Mouse (Mus musculus): ENCODE measurements around the gene Tmem116. TPM values are rescaled to one million over a fixed set of nuclear protein-coding genes. Genes with fewer than 3 reads are reported as not detected.
"Not testable (repeated sequence)": the region's sequence is repeated elsewhere in the genome, so short reads cannot be mapped to it uniquely, and the experiment has no call there.

Tmem116 gene
- polyA plus RNA-seq, 1 experiment from 2014 or later: 4.3 TPM

DNA sequence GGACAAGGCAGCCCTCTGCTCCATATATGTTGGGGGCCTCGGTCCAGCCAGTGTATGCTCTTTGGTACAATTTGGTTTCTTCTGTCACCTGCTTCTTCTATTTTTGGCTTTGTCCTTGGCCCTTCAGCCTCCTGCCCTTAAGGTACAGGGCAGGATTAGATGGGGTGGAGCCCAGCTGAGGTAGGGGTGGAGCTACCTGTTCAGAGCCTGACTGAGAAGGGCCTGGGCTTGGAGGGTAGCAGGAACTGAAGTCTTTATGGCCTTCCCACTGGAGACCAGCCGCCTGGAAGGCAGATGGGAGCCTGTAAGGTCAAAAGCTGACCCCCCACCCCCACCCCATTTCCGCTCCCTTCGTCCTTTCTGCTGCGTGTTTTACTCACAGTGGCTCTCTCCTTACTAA is 11.3 kb downstream of the Tmem116 start:
- Histone ChIP-seq H3K27ac (no peak overlapping the region), H3K4me1 (replicated peaks) (peaks cover 5% of the 10 kb centered on the region), H3K36me3 (no peaks in the 10 kb centered on the region), H3K9me3 (replicated peaks) (no peaks in the 10 kb centered on the region), H3K4me3 (no peak overlapping the region), H3K27me3 (no peaks in the 10 kb centered on the region), H3K4me2 (no peak overlapping the region), H3K9ac (no peak overlapping the region)
- no peak for ATAC-seq (replicated peaks; ENCODE audit: insufficient number of reproducible peaks, insufficient read depth, low FRiP score, low read depth)
- WGBS: 63% methylated on average over 5 of the region's 5 CpGs

GRCm38 (mm10) chr5:121463601-121464250 is 12.0 kb downstream of the Tmem116 start:
- Histone ChIP-seq H3K9ac (no peak overlapping the region), H3K4me2 (no peak overlapping the region), H3K36me3 (no peaks in the 10 kb centered on the region), H3K4me3 (no peak overlapping the region), H3K27ac (no peak overlapping the region), H3K4me1 (replicated peaks) (peaks cover 5% of the 10 kb centered on the region), H3K27me3 (no peaks in the 10 kb centered on the region), H3K9me3 (replicated peaks) (no peaks in the 10 kb centered on the region)
- ATAC-seq (replicated peaks; ENCODE audit: insufficient number of reproducible peaks, insufficient read depth, low FRiP score, low read depth): no peak
- 62% methylated on average over 5 of the region's 5 CpGs for WGBS

DNA sequence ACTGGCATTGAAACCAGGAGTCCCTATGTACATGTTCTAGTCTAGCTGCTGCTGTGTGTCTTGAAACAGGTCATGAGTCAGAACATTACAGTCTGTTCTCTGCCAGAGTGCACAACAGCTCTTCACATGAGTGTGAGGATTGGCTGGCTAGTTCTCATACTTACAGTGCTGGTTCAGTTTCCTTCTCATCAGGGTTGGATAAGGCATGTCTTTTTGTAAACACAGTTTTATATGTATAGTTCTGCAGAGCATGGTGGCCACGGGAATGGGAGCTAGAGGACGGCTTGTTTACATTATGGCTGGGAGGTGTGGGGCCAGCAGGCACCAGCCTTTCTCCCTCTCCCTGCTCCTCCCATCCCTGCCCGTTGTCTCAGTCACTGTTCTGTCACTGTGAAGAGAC is 17.9 kb downstream of the Tmem116 start:
- WGBS: 20% methylated on average over 3 of the region's 3 CpGs
- no peaks in the 10 kb centered on the region for H3K27me3 ChIP-seq
- no peak overlapping the region for H3K4me2 ChIP-seq
- no peak overlapping the region for H3K27ac ChIP-seq
- ATAC-seq (replicated peaks; ENCODE audit: insufficient number of reproducible peaks, insufficient read depth, low FRiP score, low read depth): no peak
- H3K4me1 ChIP-seq (replicated peaks): no peaks in the 10 kb centered on the region
- H3K36me3 ChIP-seq: no peaks in the 10 kb centered on the region
- H3K9ac ChIP-seq: no peak overlapping the region
- no peaks in the 10 kb centered on the region for H3K9me3 ChIP-seq (replicated peaks)
- H3K4me3 ChIP-seq: no peak overlapping the region

- Histone ChIP-seq H3K4me2 (no peak overlapping the region), H3K27ac (no peak overlapping the region), H3K27me3 (no peaks in the 10 kb centered on the region), H3K9me3 (replicated peaks) (no peaks in the 10 kb centered on the region), H3K9ac (no peak overlapping the region), H3K36me3 (no peaks in the 10 kb centered on the region), H3K4me1 (replicated peaks) (no peaks in the 10 kb centered on the region), H3K4me3 (no peak overlapping the region)
- 81% methylated on average over 2 of the region's 2 CpGs for WGBS
- no peak for ATAC-seq (replicated peaks; ENCODE audit: insufficient number of reproducible peaks, insufficient read depth, low FRiP score, low read depth)
Measured at GRCm38 (mm10) chr5:121472411-121472810, 20.7 kb downstream of the Tmem116 start.

DNA sequence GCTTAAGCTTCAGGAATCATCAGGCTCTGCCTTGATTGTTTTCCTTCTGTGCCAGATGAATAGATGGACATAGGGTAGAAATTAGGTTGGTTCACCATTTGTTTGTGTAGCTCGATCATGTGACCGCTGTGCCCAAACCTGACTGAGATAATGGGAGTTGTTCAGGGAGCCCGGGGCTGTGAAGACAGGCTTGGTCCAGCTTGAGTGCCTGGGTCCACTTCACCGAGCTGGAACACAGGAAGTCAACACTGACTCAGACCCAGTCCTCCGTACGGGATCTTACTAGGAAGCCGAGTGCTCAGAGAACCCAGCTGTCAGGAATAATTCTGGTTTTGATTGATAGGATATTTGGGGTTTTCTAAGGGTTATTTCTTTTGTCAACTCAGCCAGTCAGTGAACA is 22.9 kb downstream of the Tmem116 start:
- H3K36me3 ChIP-seq: no peaks in the 10 kb centered on the region
- ATAC-seq (replicated peaks; ENCODE audit: insufficient number of reproducible peaks, insufficient read depth, low FRiP score, low read depth): no peak
- H3K27me3 ChIP-seq: no peaks in the 10 kb centered on the region
- H3K4me1 ChIP-seq (replicated peaks): no peaks in the 10 kb centered on the region
- H3K4me3 ChIP-seq: no peak overlapping the region
- no peak overlapping the region for H3K27ac ChIP-seq
- no peak overlapping the region for H3K9ac ChIP-seq
- no peak overlapping the region for H3K4me2 ChIP-seq
- WGBS: 71% methylated on average over 7 of the region's 7 CpGs
- no peaks in the 10 kb centered on the region for H3K9me3 ChIP-seq (replicated peaks)

DNA sequence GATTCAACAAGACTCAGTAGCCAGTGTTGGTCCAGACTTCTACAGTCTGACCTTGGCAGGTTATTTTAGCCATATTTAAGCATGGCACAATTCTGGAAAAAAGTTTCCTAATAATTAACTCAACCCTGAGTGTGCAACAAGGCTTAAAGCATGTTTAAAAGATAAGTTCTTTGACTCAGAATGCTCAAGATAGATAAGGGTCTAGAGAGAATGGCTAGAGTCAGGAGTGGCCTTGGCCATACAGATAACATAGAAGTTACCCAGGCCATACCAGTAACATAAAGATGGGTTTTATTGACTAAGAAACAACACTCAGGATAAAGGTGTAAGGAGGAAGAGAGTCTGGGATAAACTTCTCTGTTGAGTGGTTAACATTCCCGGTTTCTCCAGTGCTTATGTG is 24.3 kb downstream of the Tmem116 start:
- Histone ChIP-seq H3K27ac (no peak overlapping the region), H3K4me3 (no peak overlapping the region), H3K9ac (no peak overlapping the region), H3K9me3 (replicated peaks) (no peaks in the 10 kb centered on the region), H3K4me1 (replicated peaks) (no peaks in the 10 kb centered on the region), H3K36me3 (no peaks in the 10 kb centered on the region), H3K4me2 (no peak overlapping the region), H3K27me3 (no peaks in the 10 kb centered on the region)
- ATAC-seq (replicated peaks; ENCODE audit: insufficient number of reproducible peaks, insufficient read depth, low FRiP score, low read depth): no peak
- WGBS: 71% methylated on average over 1 of the region's 1 CpGs

- ATAC-seq (replicated peaks; ENCODE audit: insufficient number of reproducible peaks, insufficient read depth, low FRiP score, low read depth): no peak
- 35% methylated on average over 3 of the region's 3 CpGs for WGBS
- Histone ChIP-seq H3K9ac (no peak overlapping the region), H3K4me3 (no peak overlapping the region), H3K27ac (no peak overlapping the region), H3K4me1 (replicated peaks) (no peaks in the 10 kb centered on the region), H3K9me3 (replicated peaks) (no peaks in the 10 kb centered on the region), H3K4me2 (no peak overlapping the region), H3K36me3 (no peaks in the 10 kb centered on the region), H3K27me3 (no peaks in the 10 kb centered on the region)
Measured at GRCm38 (mm10) chr5:121477680-121478079, 26.0 kb downstream of the Tmem116 start.

DNA sequence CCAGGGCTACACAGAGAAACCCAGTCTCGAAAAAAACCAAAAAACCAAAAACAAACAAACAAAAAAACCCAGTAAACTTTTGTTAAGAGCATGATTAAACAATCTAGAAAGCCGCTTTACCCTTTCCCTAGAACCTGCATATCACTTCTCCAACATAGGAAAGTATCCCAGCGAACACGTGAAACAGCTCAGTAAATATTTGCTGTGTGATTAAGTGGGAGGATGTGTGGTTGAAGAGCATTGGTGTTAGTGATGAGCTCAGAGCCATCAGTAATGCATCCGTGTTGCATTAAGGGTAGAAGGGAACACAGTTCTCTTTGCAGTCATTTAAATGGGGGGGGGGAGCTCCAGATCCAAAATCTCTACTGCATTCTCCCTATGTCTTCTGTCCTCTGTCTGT is 33.1 kb downstream of the Tmem116 start:
- ATAC-seq (replicated peaks; ENCODE audit: insufficient number of reproducible peaks, insufficient read depth, low FRiP score, low read depth): no peak
- no peaks in the 10 kb centered on the region for H3K27me3 ChIP-seq
- H3K4me1 ChIP-seq (replicated peaks): no peaks in the 10 kb centered on the region
- H3K4me3 ChIP-seq: no peak overlapping the region
- 73% methylated on average over 5 of the region's 5 CpGs for WGBS
- no peak overlapping the region for H3K4me2 ChIP-seq
- H3K9ac ChIP-seq: no peak overlapping the region
- no peaks in the 10 kb centered on the region for H3K36me3 ChIP-seq
- H3K9me3 ChIP-seq (replicated peaks): no peaks in the 10 kb centered on the region
- no peak overlapping the region for H3K27ac ChIP-seq

DNA sequence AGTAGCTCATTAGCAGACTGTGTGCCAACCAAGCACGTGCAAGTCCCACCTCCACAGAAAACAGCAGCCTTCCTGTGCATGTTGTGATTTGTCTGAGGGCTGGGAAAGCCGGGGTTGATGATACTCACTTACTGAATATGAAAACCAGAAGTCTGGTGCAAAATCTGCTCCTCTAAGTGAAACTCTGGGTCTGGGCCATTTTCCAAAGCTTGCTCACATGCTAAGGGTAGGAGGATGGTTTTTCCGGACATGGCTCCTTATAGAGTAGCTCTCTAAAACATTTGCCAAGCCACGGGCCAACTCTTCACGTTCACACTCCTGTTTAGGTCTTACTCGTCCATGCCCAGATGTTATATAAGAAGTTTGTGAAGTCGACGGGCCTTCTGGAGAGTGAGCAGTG is 41.6 kb downstream of the Tmem116 start:
- ATAC-seq (replicated peaks; ENCODE audit: insufficient number of reproducible peaks, insufficient read depth, low FRiP score, low read depth): no peak
- no peak overlapping the region for H3K27ac ChIP-seq
- WGBS: 64% methylated on average over 8 of the region's 8 CpGs
- H3K9ac ChIP-seq: no peak overlapping the region
- no peaks in the 10 kb centered on the region for H3K27me3 ChIP-seq
- no peaks in the 10 kb centered on the region for H3K9me3 ChIP-seq (replicated peaks)
- H3K36me3 ChIP-seq: no peaks in the 10 kb centered on the region
- no peak overlapping the region for H3K4me3 ChIP-seq
- no peak overlapping the region for H3K4me2 ChIP-seq
- no peaks in the 10 kb centered on the region for H3K4me1 ChIP-seq (replicated peaks)

DNA sequence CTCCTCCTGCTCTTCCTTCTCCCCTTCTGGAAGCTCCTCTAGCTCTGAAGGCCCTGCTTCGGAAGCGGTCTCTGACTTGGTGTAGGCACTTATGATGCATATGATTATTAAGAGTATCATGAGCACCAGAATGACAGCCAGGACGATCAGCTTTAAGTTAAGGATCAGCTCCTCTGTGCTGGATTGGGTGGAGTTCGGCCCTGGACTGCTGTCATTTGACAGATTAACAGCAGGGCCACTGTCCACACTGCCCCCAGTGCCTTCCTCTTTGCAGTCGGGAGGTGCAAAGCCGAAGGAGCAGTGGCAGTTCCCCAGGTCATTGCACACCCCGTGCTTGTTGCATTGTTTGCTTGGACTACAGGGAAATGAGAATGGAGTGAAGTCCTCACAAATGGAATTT is 49.0 kb downstream of the Tmem116 start:
- WGBS: 65% methylated on average over 7 of the region's 7 CpGs
- H3K4me2 ChIP-seq: no peak overlapping the region
- no peaks in the 10 kb centered on the region for H3K27me3 ChIP-seq
- no peak overlapping the region for H3K9ac ChIP-seq
- no peaks in the 10 kb centered on the region for H3K9me3 ChIP-seq (replicated peaks)
- no peaks in the 10 kb centered on the region for H3K4me1 ChIP-seq (replicated peaks)
- H3K4me3 ChIP-seq: no peak overlapping the region
- no peaks in the 10 kb centered on the region for H3K36me3 ChIP-seq
- ATAC-seq (replicated peaks; ENCODE audit: insufficient number of reproducible peaks, insufficient read depth, low FRiP score, low read depth): no peak
- H3K27ac ChIP-seq: no peak overlapping the region

DNA sequence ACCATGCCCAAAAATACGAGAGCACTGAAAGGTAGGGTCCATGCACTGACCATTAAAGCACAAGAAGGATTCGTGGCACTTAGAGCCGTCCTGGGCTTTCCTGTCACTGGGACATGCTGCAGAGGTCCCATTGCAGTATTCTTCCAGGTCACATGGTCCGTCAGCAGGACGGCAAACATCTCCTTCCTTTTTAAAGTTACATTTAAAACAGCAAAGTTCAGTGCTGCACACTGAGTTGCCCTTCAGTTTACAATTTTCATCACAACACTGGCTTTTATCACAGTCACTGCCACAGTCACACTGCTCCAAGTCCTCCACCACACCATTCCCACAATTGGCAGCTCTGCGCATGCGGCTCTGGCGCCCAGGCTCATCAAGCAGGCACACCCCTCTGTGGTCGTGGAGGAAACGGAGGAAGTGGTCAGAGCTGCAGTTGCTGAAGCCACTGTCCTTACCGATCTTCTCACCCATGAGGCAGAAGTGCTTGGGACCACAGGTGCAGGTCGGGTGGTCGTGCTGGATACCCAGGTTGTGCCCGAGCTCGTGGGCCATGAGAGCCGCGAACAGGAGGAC is 49.8 kb downstream of the Tmem116 start:
- not testable (repeated sequence) for H3K9me3 ChIP-seq (replicated peaks); H3K4me3 ChIP-seq; H3K4me2 ChIP-seq; H3K27ac ChIP-seq; ATAC-seq (replicated peaks; ENCODE audit: insufficient number of reproducible peaks, insufficient read depth, low FRiP score, low read depth); H3K4me1 ChIP-seq (replicated peaks); H3K36me3 ChIP-seq; H3K27me3 ChIP-seq; H3K9ac ChIP-seq
- WGBS: 58% methylated on average over 11 of the region's 17 CpGs

GRCm38 (mm10) chr5:121503231-121503630 is 51.5 kb downstream of the Tmem116 start, which contains the start of gene Adam1b:
TSS of gene Adam1b (minus strand) at chr5:121503435.
- Histone ChIP-seq H3K4me3 (no peak within 1 kb of the TSS), H3K9ac (no peak within 1 kb of the TSS), H3K36me3 (no peaks in the 10 kb centered on the region), H3K4me1 (replicated peaks) (no peaks in the 10 kb centered on the region), H3K27me3 (no peaks in the 10 kb centered on the region), H3K9me3 (replicated peaks) (no peaks in the 10 kb centered on the region), H3K27ac (no peak within 1 kb of the TSS), H3K4me2 (no peak within 1 kb of the TSS)
- ATAC-seq (replicated peaks; ENCODE audit: insufficient number of reproducible peaks, insufficient read depth, low FRiP score, low read depth): no peak
- 69% methylated on average over 3 of the region's 3 CpGs for WGBS
